Mouse (Mus musculus) frontal cortex, adult (tissue): ENCODE measurements around the gene BC055324.

ENCODE experiments used
- ATAC-seq: cut with Nextera tagmentation; 2 replicates; pipeline ENCODE4 v1.9.2; 2017; ENCODE audit warnings: mild to moderate bottlenecking, moderate library complexity, mixed read lengths; ENCODE audit not compliant: low TSS enrichment

Gene BC055324

GRCm38 (mm10) chr1:163953396-163953795 lies 41.2 kb downstream of the BC055324 start:
- ATAC-seq = no peak

DNA sequence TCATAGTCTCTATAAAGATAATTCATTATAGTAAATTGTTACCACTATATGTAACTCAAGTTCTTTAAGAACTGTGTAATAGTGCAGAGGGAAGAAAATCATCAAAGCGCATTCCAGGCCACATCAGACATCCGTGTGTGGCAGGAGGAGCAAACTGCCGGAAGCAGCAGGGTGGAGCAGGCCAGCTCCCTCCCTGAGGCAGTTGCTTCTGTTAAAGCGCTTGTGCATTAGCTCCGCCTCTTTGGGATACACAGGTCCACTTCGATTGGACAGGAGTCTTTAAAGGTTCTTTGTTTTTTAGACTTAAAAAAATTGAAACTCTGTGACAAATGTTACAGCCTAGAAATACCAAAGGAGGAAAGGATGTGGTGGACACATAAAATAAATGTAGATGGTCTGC lies 52.5 kb downstream of the BC055324 start:
- no peak for ATAC-seq

- no peak for ATAC-seq
Observed at GRCm38 (mm10) chr1:163934591-163934990, 60.0 kb downstream of the BC055324 start.

GRCm38 (mm10) chr1:163931801-163932200 lies 62.8 kb downstream of the BC055324 start:
- ATAC-seq = no peak

DNA sequence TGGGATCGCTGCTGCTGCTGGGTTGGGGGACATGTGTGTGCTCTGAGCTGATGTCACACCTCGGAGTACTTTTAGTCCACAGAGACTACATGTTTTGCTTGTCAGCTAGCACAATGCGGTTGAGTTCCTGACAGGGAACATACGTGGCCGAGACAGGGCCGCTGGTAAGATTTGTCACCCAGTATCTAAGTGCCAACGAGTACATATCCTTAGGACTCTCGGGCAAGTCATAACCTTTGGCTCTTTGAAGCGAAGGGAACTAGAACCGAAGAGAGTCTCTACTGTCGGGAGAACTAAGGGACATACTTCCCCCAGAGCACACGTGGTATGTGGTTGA lies 64.2 kb downstream of the BC055324 start:
- peak; percentile 17 for ATAC-seq

DNA sequence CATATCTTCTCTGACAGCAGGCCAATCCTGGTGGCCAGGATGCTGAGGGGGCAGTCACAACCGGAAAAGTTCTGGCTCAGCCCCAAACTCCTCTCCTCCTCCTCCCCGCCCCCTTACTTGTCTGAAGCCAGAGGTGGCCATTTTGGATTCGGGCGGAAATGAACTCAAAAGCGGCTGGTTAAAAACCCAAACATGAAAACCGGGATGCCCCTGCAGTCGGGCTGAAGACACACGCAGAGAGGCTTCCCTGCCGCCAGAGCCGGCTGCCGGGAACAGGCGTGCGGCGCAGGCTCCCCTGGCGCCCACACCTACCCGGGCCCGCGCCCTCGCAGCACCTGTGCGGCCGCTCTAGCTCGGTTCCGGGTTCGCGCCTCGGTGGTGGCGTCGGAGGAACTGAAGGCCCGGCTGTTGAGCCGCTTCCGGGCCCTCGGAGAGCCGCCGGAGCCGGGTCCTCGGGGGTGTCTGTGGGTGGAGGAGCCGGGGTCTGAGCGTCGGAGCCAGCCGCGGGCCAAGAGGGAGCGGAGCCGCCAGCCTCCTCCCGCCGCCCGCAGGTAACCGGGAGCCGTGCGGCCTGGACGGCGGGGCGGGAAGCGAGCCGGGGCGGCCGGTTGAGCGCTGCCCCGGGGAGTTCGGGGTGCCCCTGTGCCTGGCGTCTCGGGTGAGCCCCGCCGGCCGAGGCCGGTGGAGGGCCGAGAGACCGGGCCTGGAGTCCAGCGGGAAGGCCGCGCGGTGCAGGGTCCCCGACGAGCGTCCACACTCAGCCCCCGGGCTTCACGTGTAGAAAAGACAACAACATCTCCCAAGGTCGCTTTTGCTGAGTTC lies 64.7 kb downstream of the BC055324 start:
- peak; percentile 92 for ATAC-seq

- peak; percentile 24; the same call in 1 of the 2 replicates for ATAC-seq
Observed at GRCm38 (mm10) chr1:163928846-163929245, 65.8 kb downstream of the BC055324 start, which contains the start of gene Scyl3. Gene Scyl3 (plus strand): TSS chr1:163929100.

GRCm38 (mm10) chr1:163924093-163924492 lies 70.5 kb downstream of the BC055324 start:
- ATAC-seq = peak; percentile 72

- no peak for ATAC-seq
Observed at GRCm38 (mm10) chr1:163917349-163918160, 77.0 kb downstream of the BC055324 start.

DNA sequence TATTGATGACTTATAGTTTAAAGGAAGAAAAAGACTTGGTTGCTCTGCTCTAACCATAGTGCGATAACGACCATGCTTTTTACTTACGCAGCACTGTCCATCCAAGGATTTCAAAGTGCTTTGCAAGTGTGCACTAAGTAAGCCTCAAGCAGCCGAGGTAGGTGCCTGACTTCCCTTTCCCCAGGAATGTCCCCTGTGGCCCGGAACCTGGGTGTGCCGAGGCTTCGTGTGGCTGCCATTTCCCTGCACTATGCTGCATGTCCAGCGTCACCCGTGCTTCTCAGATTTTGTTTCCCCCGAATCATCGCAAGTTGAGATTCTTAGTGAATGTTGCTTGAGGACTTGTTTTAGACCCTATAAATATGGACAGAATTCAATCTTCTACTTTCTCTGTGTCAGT lies 82.6 kb downstream of the BC055324 start:
- ATAC-seq = no peak

DNA sequence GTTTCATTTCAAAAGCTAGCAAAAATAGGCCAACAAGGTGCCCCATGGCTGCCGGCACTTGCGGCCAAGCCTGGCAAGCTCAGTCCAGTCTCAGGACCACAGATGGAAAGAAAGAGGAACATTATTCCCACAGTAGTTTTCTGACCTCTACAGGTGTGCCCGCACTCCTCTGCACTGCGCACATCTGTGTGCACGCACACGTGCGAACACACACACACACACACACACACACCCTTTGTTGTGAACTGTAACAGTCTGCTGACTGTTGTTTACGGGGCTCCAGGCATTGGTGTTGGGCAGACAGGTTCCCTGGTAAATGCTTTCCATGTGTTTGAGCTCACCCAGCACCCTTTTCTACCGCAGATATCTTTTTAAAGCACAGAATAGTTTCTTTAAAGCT lies 83.8 kb downstream of the BC055324 start:
- ATAC-seq = no peak

- ATAC-seq = peak; percentile 92
Observed at GRCm38 (mm10) chr1:163910343-163910742, 84.3 kb downstream of the BC055324 start.

- no peak for ATAC-seq
Observed at GRCm38 (mm10) chr1:163908389-163908788, 86.2 kb downstream of the BC055324 start.

GRCm38 (mm10) chr1:163907007-163907811 lies 87.4 kb downstream of the BC055324 start:
- no peak for ATAC-seq

- ATAC-seq = no peak
Observed at GRCm38 (mm10) chr1:163903411-163903810, 91.2 kb downstream of the BC055324 start.

- no peak for ATAC-seq
Observed at GRCm38 (mm10) chr1:163900168-163900567, 94.4 kb downstream of the BC055324 start.

DNA sequence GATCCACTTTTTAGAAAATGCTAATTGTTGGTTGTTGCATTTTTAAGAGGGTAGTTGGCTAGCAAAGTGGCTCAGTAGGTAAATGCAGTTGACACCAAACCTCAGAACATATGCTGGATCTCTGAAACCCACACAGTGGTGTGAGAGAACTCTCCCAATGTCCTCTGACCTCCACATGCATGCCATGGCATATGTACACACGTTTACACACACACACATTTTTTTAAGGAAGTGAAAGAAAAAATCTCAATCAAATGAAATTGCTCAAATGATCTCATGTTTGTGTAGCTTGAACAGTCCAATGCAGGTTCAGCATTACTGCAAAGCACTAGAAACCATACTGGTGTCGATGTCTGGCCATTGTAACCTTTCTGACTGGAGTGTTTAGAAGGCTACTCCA lies 95.0 kb downstream of the BC055324 start:
- no peak for ATAC-seq

DNA sequence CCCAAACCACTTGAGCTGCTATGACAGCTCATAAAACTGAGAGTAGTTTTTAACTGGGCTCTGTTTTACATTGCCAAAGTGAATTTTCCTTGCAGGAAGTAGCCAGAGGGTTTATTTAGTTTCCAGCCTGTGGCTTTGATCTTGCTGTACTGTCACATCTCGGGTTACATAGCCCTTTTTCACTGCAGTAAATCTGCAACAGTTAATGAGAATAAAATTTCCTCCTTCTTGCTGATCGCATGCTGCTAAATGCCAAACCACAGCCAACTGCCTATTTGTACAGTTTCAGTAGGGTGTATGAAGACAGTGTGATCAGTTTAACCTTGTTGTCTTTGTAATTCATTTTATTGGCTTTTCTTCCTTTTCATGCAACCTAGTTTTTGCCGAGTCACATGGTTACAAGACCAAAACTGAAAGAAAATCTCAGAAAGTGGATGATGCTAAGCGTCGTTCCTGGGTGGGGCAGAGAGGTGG lies 96.3 kb downstream of the BC055324 start:
- ATAC-seq = no peak
